Mouse (Mus musculus): ENCODE measurements around the gene Ptgfrn. TPM values are rescaled to one million over a fixed set of nuclear protein-coding genes. Genes with fewer than 3 reads are reported as not detected.

The Ptgfrn gene
- polyA plus RNA-seq, 1 experiment, result 62.8 TPM

DNA sequence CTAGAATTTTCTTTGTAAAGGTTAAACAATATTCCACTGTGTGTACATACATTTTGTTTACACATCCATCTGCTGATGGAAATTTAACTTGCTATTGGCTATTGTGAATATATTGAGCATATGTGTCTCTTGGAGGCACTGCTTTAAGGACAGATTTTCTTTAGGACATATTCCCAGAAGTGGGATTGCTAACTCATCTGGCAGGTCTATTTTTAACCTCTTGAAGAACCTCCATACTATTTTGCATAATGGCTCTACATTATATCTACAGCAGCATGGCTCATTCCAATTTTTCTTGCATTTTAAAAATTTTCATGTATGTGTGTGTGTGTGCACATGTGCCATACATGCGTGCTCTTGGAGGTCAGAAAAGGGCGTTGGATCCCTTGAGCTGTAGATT is 74.1 kb downstream of the Ptgfrn start:
- no peak overlapping the region for H3K4me2 ChIP-seq (ENCODE audit: low read depth)
- no peak overlapping the region for H3ac ChIP-seq (ENCODE audit: control insufficient read depth, insufficient read length)
- H3K79me2 ChIP-seq (ENCODE audit: control insufficient read depth, insufficient read depth), result no peaks in the 10 kb centered on the region
- TF ChIP-seq SRF (IDR thresholded peaks at IDR 0.05; ENCODE audit: control insufficient read depth, insufficient read length, low read depth) (no peak), POLR2AphosphoS2 (IDR thresholded peaks at IDR 0.05; ENCODE audit: insufficient read length, low read depth) (no peak), TCF12 (IDR thresholded peaks at IDR 0.05; ENCODE audit: insufficient read depth, poor library complexity, severe bottlenecking) (no peak), TCF3 (IDR thresholded peaks at IDR 0.05; ENCODE audit: insufficient read length, low read depth) (no peak), MYOD1 (IDR thresholded peaks at IDR 0.05; ENCODE audit: control insufficient read depth in 1 of 3, insufficient read length in 2 of 3, low read depth in 2 of 3) (no peak), MYOG (IDR thresholded peaks at IDR 0.05; ENCODE audit: control insufficient read depth in 1 of 3, insufficient read depth in 1 of 3, insufficient read length in 2 of 3, low read depth in 2 of 3) (no peak), REST (IDR thresholded peaks at IDR 0.05; ENCODE audit: insufficient read depth, insufficient read length) (no peak), E2F4 (IDR thresholded peaks at IDR 0.05; ENCODE audit: insufficient read depth) (no peak), USF1 (IDR thresholded peaks at IDR 0.05; ENCODE audit: low read depth) (no peak), CEBPB (IDR thresholded peaks at IDR 0.05; ENCODE audit: insufficient read depth, poor library complexity, severe bottlenecking) (no peak), POLR2A (IDR thresholded peaks at IDR 0.05; ENCODE audit: insufficient read length, low read depth) (no peak), MAX (IDR thresholded peaks at IDR 0.05; ENCODE audit: low read depth) (no peak)
- H3K27me3 ChIP-seq (ENCODE audit: control insufficient read depth, insufficient read depth, insufficient read length), result no peaks in the 10 kb centered on the region
- H3K4me3 ChIP-seq, result no peak overlapping the region
- peaks cover 4% of the 10 kb centered on the region for H3K36me3 ChIP-seq (ENCODE audit: control insufficient read depth, insufficient read depth)

DNA sequence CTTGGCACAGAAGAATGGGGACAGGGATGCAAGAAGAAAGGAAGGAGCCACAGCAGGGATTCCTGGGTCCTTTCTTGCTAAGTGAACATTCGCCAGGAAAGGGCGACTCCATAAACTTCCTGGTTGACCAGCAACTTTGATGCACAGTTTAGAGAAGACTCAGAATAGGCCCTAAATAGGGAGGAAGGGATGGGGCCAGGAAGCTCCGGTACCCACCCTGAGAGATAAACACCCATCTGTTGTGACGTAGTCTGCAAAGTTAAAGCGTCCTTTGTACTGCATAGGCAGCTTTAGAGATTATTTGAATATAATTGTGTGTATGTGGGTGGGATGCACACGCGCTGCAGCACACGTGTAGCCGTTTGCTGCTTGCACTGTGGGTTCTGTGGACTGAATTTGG is 75.6 kb downstream of the Ptgfrn start:
- H3K79me2 ChIP-seq (ENCODE audit: control insufficient read depth, insufficient read depth), result no peaks in the 10 kb centered on the region
- no peak overlapping the region for H3ac ChIP-seq (ENCODE audit: control insufficient read depth, insufficient read length)
- H3K4me2 ChIP-seq (ENCODE audit: low read depth), result no peak overlapping the region
- H3K4me3 ChIP-seq, result no peak overlapping the region
- H3K27me3 ChIP-seq (ENCODE audit: control insufficient read depth, insufficient read depth, insufficient read length), result no peaks in the 10 kb centered on the region
- TF ChIP-seq POLR2A (IDR thresholded peaks at IDR 0.05; ENCODE audit: insufficient read length, low read depth) (no peak), TCF3 (IDR thresholded peaks at IDR 0.05; ENCODE audit: insufficient read length, low read depth) (no peak), E2F4 (IDR thresholded peaks at IDR 0.05; ENCODE audit: insufficient read depth) (no peak), REST (IDR thresholded peaks at IDR 0.05; ENCODE audit: insufficient read depth, insufficient read length) (no peak), USF1 (IDR thresholded peaks at IDR 0.05; ENCODE audit: low read depth) (no peak), MYOD1 (IDR thresholded peaks at IDR 0.05; ENCODE audit: control insufficient read depth in 1 of 3, insufficient read length in 2 of 3, low read depth in 2 of 3) (no peak), POLR2AphosphoS2 (IDR thresholded peaks at IDR 0.05; ENCODE audit: insufficient read length, low read depth) (no peak)
- H3K36me3 ChIP-seq (ENCODE audit: control insufficient read depth, insufficient read depth), result no peaks in the 10 kb centered on the region

DNA sequence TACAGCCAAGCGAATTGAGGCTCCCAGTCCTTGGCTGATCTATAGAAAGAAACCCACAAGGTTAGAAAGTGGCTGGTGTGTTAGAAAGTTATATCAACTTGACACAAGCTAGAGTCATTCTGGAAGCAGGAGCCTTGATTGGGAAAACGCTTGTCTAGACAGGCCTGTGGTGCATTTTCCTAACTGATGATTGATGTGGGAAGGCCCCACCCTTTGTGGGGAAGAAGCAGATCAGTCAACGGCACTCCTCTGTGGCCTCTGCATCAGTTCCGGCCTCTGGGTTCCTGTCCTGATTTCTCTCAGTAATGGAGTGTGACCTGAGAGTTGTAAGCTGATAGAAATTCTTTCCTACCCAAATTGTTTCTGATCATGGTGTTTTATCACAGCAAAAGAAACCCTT is 76.4 kb downstream of the Ptgfrn start:
- TF ChIP-seq TCF3 (IDR thresholded peaks at IDR 0.05; ENCODE audit: insufficient read length, low read depth) (no peak), MYOD1 (IDR thresholded peaks at IDR 0.05; ENCODE audit: control insufficient read depth in 1 of 3, insufficient read length in 2 of 3, low read depth in 2 of 3) (no peak)
- no peaks in the 10 kb centered on the region for H3K36me3 ChIP-seq (ENCODE audit: control insufficient read depth, insufficient read depth)
- no peak overlapping the region for H3K4me2 ChIP-seq (ENCODE audit: low read depth)
- H3K4me3 ChIP-seq, result no peak overlapping the region
- H3K27me3 ChIP-seq (ENCODE audit: control insufficient read depth, insufficient read depth, insufficient read length), result no peaks in the 10 kb centered on the region
- no peaks in the 10 kb centered on the region for H3K79me2 ChIP-seq (ENCODE audit: control insufficient read depth, insufficient read depth)
- H3ac ChIP-seq (ENCODE audit: control insufficient read depth, insufficient read length), result no peak overlapping the region

DNA sequence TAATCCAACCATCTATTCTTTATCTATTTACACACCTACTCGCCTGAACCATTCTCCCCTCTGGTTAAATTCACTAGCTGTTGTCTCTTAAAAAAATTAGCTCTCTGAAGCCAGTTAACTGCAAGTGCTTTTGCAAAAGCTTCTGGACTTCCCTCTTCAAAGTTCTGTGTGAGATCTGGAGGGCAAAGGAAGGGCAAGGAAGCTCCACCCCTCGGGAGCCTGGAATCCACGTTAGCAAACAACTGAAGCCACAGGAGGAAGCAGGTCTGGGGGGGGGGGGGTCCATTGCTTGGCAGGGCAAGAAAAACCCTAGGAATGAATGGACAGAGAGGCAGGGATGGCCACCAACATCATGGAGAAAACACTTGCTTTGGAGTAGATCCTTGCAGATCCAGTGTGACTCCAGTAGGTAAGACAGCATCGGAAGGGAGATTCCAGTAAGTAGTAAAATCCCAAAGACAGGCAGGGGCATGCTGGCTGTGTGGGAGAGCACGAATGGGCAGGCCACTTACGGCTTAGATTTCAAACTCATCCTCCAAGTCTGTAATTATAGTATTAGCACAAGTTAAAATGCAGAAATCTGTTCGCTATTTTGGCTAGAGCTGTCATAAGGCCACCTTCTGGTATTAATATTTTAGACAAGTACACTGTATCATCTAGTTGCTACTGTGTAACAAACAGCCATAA is 78.5 kb downstream of the Ptgfrn start:
- H3K79me2 ChIP-seq (ENCODE audit: control insufficient read depth, insufficient read depth), result no peaks in the 10 kb centered on the region
- H3K27me3 ChIP-seq (ENCODE audit: control insufficient read depth, insufficient read depth, insufficient read length), result no peaks in the 10 kb centered on the region
- H3K4me3 ChIP-seq, result no peak overlapping the region
- no peaks in the 10 kb centered on the region for H3K36me3 ChIP-seq (ENCODE audit: control insufficient read depth, insufficient read depth)
- TF ChIP-seq MYOG (IDR thresholded peaks at IDR 0.05; ENCODE audit: control insufficient read depth in 1 of 3, insufficient read depth in 1 of 3, insufficient read length in 2 of 3, low read depth in 2 of 3) (no peak), CEBPB (IDR thresholded peaks at IDR 0.05; ENCODE audit: insufficient read depth, poor library complexity, severe bottlenecking) (no peak), MYOD1 (IDR thresholded peaks at IDR 0.05; ENCODE audit: control insufficient read depth in 1 of 3, insufficient read length in 2 of 3, low read depth in 2 of 3) (no peak), USF1 (IDR thresholded peaks at IDR 0.05; ENCODE audit: low read depth) (no peak), TCF12 (IDR thresholded peaks at IDR 0.05; ENCODE audit: insufficient read depth, poor library complexity, severe bottlenecking) (no peak), REST (IDR thresholded peaks at IDR 0.05; ENCODE audit: insufficient read depth, insufficient read length) (no peak), E2F4 (IDR thresholded peaks at IDR 0.05; ENCODE audit: insufficient read depth) (no peak), SRF (IDR thresholded peaks at IDR 0.05; ENCODE audit: control insufficient read depth, insufficient read length, low read depth) (no peak), POLR2AphosphoS2 (IDR thresholded peaks at IDR 0.05; ENCODE audit: insufficient read length, low read depth) (no peak), TCF3 (IDR thresholded peaks at IDR 0.05; ENCODE audit: insufficient read length, low read depth) (no peak), MAX (IDR thresholded peaks at IDR 0.05; ENCODE audit: low read depth) (no peak), POLR2A (IDR thresholded peaks at IDR 0.05; ENCODE audit: insufficient read length, low read depth) (no peak)
- no peak overlapping the region for H3ac ChIP-seq (ENCODE audit: control insufficient read depth, insufficient read length)
- H3K4me2 ChIP-seq (ENCODE audit: low read depth), result no peak overlapping the region

DNA sequence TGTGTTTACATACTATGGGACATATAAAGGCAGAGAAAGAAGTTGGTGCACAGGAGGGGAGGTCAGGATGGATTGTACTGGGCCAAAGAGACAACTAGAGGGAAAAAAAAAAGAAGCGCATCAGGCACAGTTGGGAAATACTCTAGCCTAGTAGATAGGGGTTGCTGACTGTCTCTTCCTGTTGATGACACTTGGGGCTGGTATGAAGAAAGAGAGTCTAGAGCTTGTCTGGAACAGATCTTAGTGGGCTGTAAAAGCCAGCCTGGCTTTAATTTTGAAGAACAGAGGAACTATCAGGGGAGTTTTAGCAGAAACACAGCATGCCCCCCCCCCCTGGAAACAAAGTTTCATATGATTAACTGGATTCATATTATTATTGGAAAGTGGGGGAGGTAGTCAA is 79.4 kb downstream of the Ptgfrn start:
- Histone ChIP-seq H3K4me2 (ENCODE audit: low read depth) (no peak overlapping the region), H3K27me3 (ENCODE audit: control insufficient read depth, insufficient read depth, insufficient read length) (no peaks in the 10 kb centered on the region), H3K4me3 (no peak overlapping the region), H3K79me2 (ENCODE audit: control insufficient read depth, insufficient read depth) (no peaks in the 10 kb centered on the region), H3K36me3 (ENCODE audit: control insufficient read depth, insufficient read depth) (no peaks in the 10 kb centered on the region), H3ac (ENCODE audit: control insufficient read depth, insufficient read length) (no peak overlapping the region)
- TF ChIP-seq TCF12 (IDR thresholded peaks at IDR 0.05; ENCODE audit: insufficient read depth, poor library complexity, severe bottlenecking) (no peak), E2F4 (IDR thresholded peaks at IDR 0.05; ENCODE audit: insufficient read depth) (no peak), MYOD1 (IDR thresholded peaks at IDR 0.05; ENCODE audit: control insufficient read depth in 1 of 3, insufficient read length in 2 of 3, low read depth in 2 of 3) (no peak), TCF3 (IDR thresholded peaks at IDR 0.05; ENCODE audit: insufficient read length, low read depth) (no peak), MYOG (IDR thresholded peaks at IDR 0.05; ENCODE audit: control insufficient read depth in 1 of 3, insufficient read depth in 1 of 3, insufficient read length in 2 of 3, low read depth in 2 of 3) (no peak), MAX (IDR thresholded peaks at IDR 0.05; ENCODE audit: low read depth) (no peak), REST (IDR thresholded peaks at IDR 0.05; ENCODE audit: insufficient read depth, insufficient read length) (no peak), POLR2AphosphoS2 (IDR thresholded peaks at IDR 0.05; ENCODE audit: insufficient read length, low read depth) (no peak), USF1 (IDR thresholded peaks at IDR 0.05; ENCODE audit: low read depth) (no peak), SRF (IDR thresholded peaks at IDR 0.05; ENCODE audit: control insufficient read depth, insufficient read length, low read depth) (no peak)

All from myocyte (in vitro differentiated cells).